Comparison of ENCODE assay signal across 22 mouse cellular contexts in genomic region chr10:53688533-53688932, GRCm38 (mm10). TPM values are rescaled to one million over a fixed set of nuclear protein-coding genes. Genes with fewer than 3 reads are reported as not detected.
DNase-seq lines count a peak whose midpoint lies in the region; ATAC-seq lines count a peak whose summit lies in the region.
"Had no signal": no experiment of that assay in that cellular context is flagged by ENCODE, and none has a peak within 500 bp of the region (broad histone marks: within the 10 kb centered on the region; RNA-seq: fewer than 3 reads in every experiment).

No protein-coding gene starts in this region.

- 0 out of 2 replicates have a peak, but pooled peaks have one; percentile 50 for ATAC-seq in hindbrain, embryonic 12.5 days (ENCODE audit: low FRiP score)
- no peak for ATAC-seq in hindbrain, embryonic 14.5 days (ENCODE audit: low FRiP score)
- ATAC-seq in kidney, embryonic 16.5 days (ENCODE audit: low FRiP score, low TSS enrichment): peak; percentile 66; the same call in 1 of the 2 replicates
- peak; percentile 75; the same call in 1 of the 2 replicates for ATAC-seq in neural tube, embryonic 14.5 days (ENCODE audit: low read depth)
- ATAC-seq in forebrain, embryonic 11.5 days (replicated peaks; ENCODE audit: low FRiP score): no peak
- ATAC-seq: activated CD4-positive, CD25-positive, alpha-beta regulatory T cell, adult 4 months; forebrain, embryonic 16.5 days; inflammation-experienced regulatory T-cells, adult 6 months had no signal

- H3K4me2 ChIP-seq in hindbrain, embryonic 12.5 days (replicated peaks): no peak overlapping the region
- H3K4me2 ChIP-seq in hindbrain, embryonic 14.5 days (replicated peaks): no peak overlapping the region
- H3K4me2 ChIP-seq in kidney, embryonic 16.5 days (replicated peaks; ENCODE audit: low read depth, low read length): no peak overlapping the region
- H3K4me2 ChIP-seq in neural tube, embryonic 14.5 days (ENCODE audit: low read depth, low read length): no peak overlapping the region
- H3K4me2 ChIP-seq in forebrain, embryonic 11.5 days (ENCODE audit: low read depth, low read length, severe bottlenecking): no peak overlapping the region
- H3K4me2 ChIP-seq: embryonic facial prominence, embryonic 15.5 days; heart, embryonic 11.5 days; hindbrain, embryonic 15.5 days had no signal

- H3K4me1 ChIP-seq in hindbrain, embryonic 12.5 days: no peaks in the 10 kb centered on the region
- H3K4me1 ChIP-seq in hindbrain, embryonic 14.5 days (replicated peaks; ENCODE audit: control insufficient read depth, insufficient read depth, low read length): 0 out of 2 replicates have a peak, but pooled peaks cover 6% of the 10 kb centered on the region
- no peaks in the 10 kb centered on the region for H3K4me1 ChIP-seq in kidney, embryonic 16.5 days (ENCODE audit: insufficient read depth, low read length)
- no peaks in the 10 kb centered on the region for H3K4me1 ChIP-seq in neural tube, embryonic 14.5 days (ENCODE audit: control insufficient read depth, insufficient read depth, low read length)
- H3K4me1 ChIP-seq in forebrain, embryonic 11.5 days (replicated peaks; ENCODE audit: control insufficient read depth, insufficient read depth, low read length): no peaks in the 10 kb centered on the region
- H3K4me1 ChIP-seq: embryonic facial prominence, embryonic 15.5 days; forebrain, embryonic 10.5 days; hindbrain, embryonic 15.5 days had no signal

- H3K9ac ChIP-seq in hindbrain, embryonic 12.5 days: no peak overlapping the region
- no peak overlapping the region for H3K9ac ChIP-seq in hindbrain, embryonic 14.5 days
- H3K9ac ChIP-seq in kidney, embryonic 16.5 days (replicated peaks; ENCODE audit: low read length): no peak overlapping the region
- no peak overlapping the region for H3K9ac ChIP-seq in neural tube, embryonic 14.5 days (replicated peaks; ENCODE audit: low read depth, low read length)
- H3K9ac ChIP-seq in forebrain, embryonic 11.5 days (ENCODE audit: low read length): no peak overlapping the region
- H3K9ac ChIP-seq: embryonic facial prominence, embryonic 15.5 days; hindbrain, embryonic 15.5 days had no signal

- no peaks in the 10 kb centered on the region for H3K36me3 ChIP-seq in hindbrain, embryonic 12.5 days
- H3K36me3 ChIP-seq in hindbrain, embryonic 14.5 days (replicated peaks; ENCODE audit: control insufficient read depth, insufficient read depth): no peaks in the 10 kb centered on the region
- no peaks in the 10 kb centered on the region for H3K36me3 ChIP-seq in kidney, embryonic 16.5 days (ENCODE audit: insufficient read depth, low read length)
- H3K36me3 ChIP-seq in neural tube, embryonic 14.5 days (ENCODE audit: control insufficient read depth, insufficient read depth, low read length): no peaks in the 10 kb centered on the region
- no peaks in the 10 kb centered on the region for H3K36me3 ChIP-seq in forebrain, embryonic 11.5 days (ENCODE audit: control insufficient read depth, insufficient read depth, low read length)
- H3K36me3 ChIP-seq: embryonic facial prominence, embryonic 15.5 days; forebrain, embryonic 10.5 days; hindbrain, embryonic 15.5 days had no signal

- H3K27ac ChIP-seq in hindbrain, embryonic 12.5 days: no peak overlapping the region
- no peak overlapping the region for H3K27ac ChIP-seq in hindbrain, embryonic 14.5 days
- no peak overlapping the region for H3K27ac ChIP-seq in kidney, embryonic 16.5 days (ENCODE audit: low read length)
- H3K27ac ChIP-seq in neural tube, embryonic 14.5 days (ENCODE audit: low read depth, low read length): no peak overlapping the region
- H3K27ac ChIP-seq in forebrain, embryonic 11.5 days (ENCODE audit: low read depth, low read length): no peak overlapping the region
- H3K27ac ChIP-seq: embryonic facial prominence, embryonic 15.5 days; forebrain, embryonic 10.5 days; heart, adult 2 months; hindbrain, embryonic 15.5 days had no signal

- WGBS in hindbrain, embryonic 12.5 days: 70% methylated on average over 1 of the region's 1 CpGs
- WGBS in hindbrain, embryonic 14.5 days: 51% methylated on average over 1 of the region's 1 CpGs
- 11% methylated on average over 1 of the region's 1 CpGs for WGBS in kidney, embryonic 16.5 days
- WGBS in neural tube, embryonic 14.5 days: 42% methylated on average over 1 of the region's 1 CpGs
- 74% methylated on average over 1 of the region's 1 CpGs for WGBS in forebrain, embryonic 11.5 days

- no peak overlapping the region for H3K4me3 ChIP-seq in hindbrain, embryonic 12.5 days
- H3K4me3 ChIP-seq in hindbrain, embryonic 14.5 days (replicated peaks; ENCODE audit: low read length): no peak overlapping the region
- no peak overlapping the region for H3K4me3 ChIP-seq in kidney, embryonic 16.5 days (ENCODE audit: low read length)
- H3K4me3 ChIP-seq in neural tube, embryonic 14.5 days (ENCODE audit: low read depth, low read length): no peak overlapping the region
- no peak overlapping the region for H3K4me3 ChIP-seq in forebrain, embryonic 11.5 days (ENCODE audit: low read depth, low read length)
- H3K4me3 ChIP-seq: embryonic facial prominence, embryonic 15.5 days; erythroblast, embryonic 14.5 days; forebrain, embryonic 10.5 days; heart, adult 2 months; hindbrain, embryonic 15.5 days had no signal

- no peaks in the 10 kb centered on the region for H3K27me3 ChIP-seq in hindbrain, embryonic 12.5 days
- H3K27me3 ChIP-seq in hindbrain, embryonic 14.5 days (ENCODE audit: control insufficient read depth, insufficient read depth, low read length): no peaks in the 10 kb centered on the region
- no peaks in the 10 kb centered on the region for H3K27me3 ChIP-seq in kidney, embryonic 16.5 days (ENCODE audit: insufficient read depth, low read length)
- no peaks in the 10 kb centered on the region for H3K27me3 ChIP-seq in neural tube, embryonic 14.5 days (ENCODE audit: control insufficient read depth, insufficient read depth, low read length)
- no peaks in the 10 kb centered on the region for H3K27me3 ChIP-seq in forebrain, embryonic 11.5 days (ENCODE audit: control insufficient read depth, insufficient read depth, low read length)
- H3K27me3 ChIP-seq: CH12.LX; embryonic facial prominence, embryonic 15.5 days; hindbrain, embryonic 15.5 days had no signal

- no peak for DNase-seq in hindbrain, embryonic 14.5 days (ENCODE audit: low spot score)
- DNase-seq in kidney, adult 11 months: no peak
- DNase-seq in retina, embryonic 14.5 days (ENCODE audit: low spot score): peak; percentile 64
- no peak for DNase-seq in forebrain, embryonic 11.5 days (ENCODE audit: low spot score)
- DNase-seq: adrenal gland, postnatal 14 days; cerebellum, adult 11-12 months; cerebellum, adult 9-10 months; cerebellum, postnatal 25 days; gastrocnemius, postnatal 14 days; heart, adult 2 months had no signal

- H3K9me3 ChIP-seq in hindbrain, embryonic 12.5 days (replicated peaks): no peaks in the 10 kb centered on the region
- no peaks in the 10 kb centered on the region for H3K9me3 ChIP-seq in hindbrain, embryonic 14.5 days (ENCODE audit: control insufficient read depth, low read length)
- no peaks in the 10 kb centered on the region for H3K9me3 ChIP-seq in kidney, embryonic 16.5 days (ENCODE audit: low read length)
- no peaks in the 10 kb centered on the region for H3K9me3 ChIP-seq in neural tube, embryonic 14.5 days (ENCODE audit: control insufficient read depth, low read length)
- no peaks in the 10 kb centered on the region for H3K9me3 ChIP-seq in forebrain, embryonic 11.5 days (ENCODE audit: control insufficient read depth, low read length)
- H3K9me3 ChIP-seq: embryonic facial prominence, embryonic 15.5 days; forebrain, embryonic 10.5 days; hindbrain, embryonic 15.5 days had no signal

RNA-seq across cellular contexts. Expression of gene Mcm9, which starts 58.3 kb away (rescaled TPM):
- 12.4 and 14.7 TPM in 2 replicates for polyA plus RNA-seq in hindbrain, embryonic 12.5 days (2016; fragmentation: Nextera tagmentation; extraction: Ambion mirVana)
- polyA plus RNA-seq in hindbrain, embryonic 14.5 days (2014; fragmentation: Nextera tagmentation; extraction: Ambion mirVana): 7.0 and 7.3 TPM in 2 replicates
- 9.6 and 11.6 TPM in 2 replicates for polyA plus RNA-seq in kidney, embryonic 16.5 days (2015; fragmentation: Nextera tagmentation; extraction: Ambion mirVana)
- 8.0 and 8.5 TPM in 2 replicates for polyA plus RNA-seq in neural tube, embryonic 14.5 days (2014; fragmentation: Nextera tagmentation; extraction: Ambion mirVana)
- 16.5 and 17.5 TPM in 2 replicates for polyA plus RNA-seq in forebrain, embryonic 11.5 days (2014; fragmentation: Nextera tagmentation; extraction: Ambion mirVana)

Comparison
In these comparisons a context has a peak if more than half of its experiments do, and no peak if none do; other contexts are left out.
1. ATAC-seq: peak in hindbrain, embryonic 12.5 days (single experiment), kidney, embryonic 16.5 days (single experiment) and neural tube, embryonic 14.5 days (single experiment); none in hindbrain, embryonic 14.5 days (single experiment) and forebrain, embryonic 11.5 days (single experiment).